Mouse (Mus musculus): ENCODE measurements around the gene C1qtnf9. TPM values are rescaled to one million over a fixed set of nuclear protein-coding genes. Genes with fewer than 3 reads are reported as not detected.

C1qtnf9 gene
- total RNA-seq, 2 experiments from 2014 or later = 2.4 to 6.8 TPM

Other genes starting within 250 kb of the C1qtnf9 start
- gene Spata13, start 134.1 kb upstream of the C1qtnf9 start, total RNA-seq (2021) = 100 to 1,000 TPM in 1 of 2 experiments, 10 to 100 TPM in 1; 95.8 to 130 TPM
- 10 to 100 TPM; 39.0 to 50.0 TPM for gene Mipep, start 16.4 kb downstream of the C1qtnf9 start, total RNA-seq (2021)

Measured in adrenal gland, adult 18-20 months (tissue).